Mouse (Mus musculus) heart, adult 2 months (tissue): Measurements from ENCODE around the gene Cdc42ep4.

Experiments used
- CTCF ChIP-seq: fragments of 200-600 bp; IDR thresholded peaks from 2 replicates; pipeline ENCODE4 v1.8.1; 2022; ENCODE audit warnings: antibody characterized with exemption, mild to moderate bottlenecking, moderate library complexity
- EP300 ChIP-seq: fragments of 200-500 bp; IDR thresholded peaks from 2 replicates; pipeline ENCODE4 v1.6.1; 2011; ENCODE audit warnings: low read depth, low read length, control low read depth; ENCODE audit not compliant: insufficient read depth
- POLR2A ChIP-seq: fragments of 200-500 bp; IDR thresholded peaks from 2 replicates; pipeline ENCODE4 v1.6.1; 2011; ENCODE audit warnings: mild to moderate bottlenecking, low read depth, low read length, control low read depth; ENCODE audit not compliant: insufficient read depth

DNA sequence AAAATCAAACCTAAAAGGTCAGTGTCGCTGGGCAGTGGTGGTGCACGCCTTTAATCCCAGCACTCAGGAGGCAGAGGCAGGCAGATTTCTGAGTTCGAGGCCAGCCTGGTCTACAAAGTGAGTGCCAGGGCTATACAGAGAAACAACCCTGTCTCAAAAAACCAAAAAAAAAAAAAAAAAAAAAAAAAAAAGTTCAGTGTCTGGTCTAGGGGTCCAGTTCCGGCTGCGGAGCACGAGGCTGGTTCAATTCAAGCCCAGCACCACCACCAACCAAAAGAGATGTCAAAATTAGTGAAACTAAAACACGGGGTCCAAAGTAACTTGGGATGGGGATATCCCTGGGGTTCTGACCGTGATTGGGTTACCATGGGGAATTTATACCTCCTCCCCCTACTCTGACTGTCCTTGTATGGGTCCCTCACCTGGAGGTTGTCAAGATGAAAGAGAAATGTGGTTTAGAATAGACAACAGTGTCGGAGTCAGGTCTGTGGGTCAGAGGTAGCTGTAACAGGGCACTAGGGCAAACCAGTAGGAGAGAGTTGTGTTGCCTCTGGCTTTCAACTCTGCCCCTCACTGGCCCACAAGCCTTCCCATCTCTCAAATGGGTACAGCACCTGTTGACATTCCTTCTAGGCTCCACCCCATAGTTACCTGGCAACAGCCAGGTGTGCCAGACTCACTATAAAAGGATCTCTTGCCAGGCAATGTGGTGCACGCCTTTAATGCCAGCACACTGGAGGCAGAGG, 1.2 kb upstream of the Cdc42ep4 start:
- TF ChIP-seq EP300 (no peak), POLR2A (no peak), CTCF (no peak)
